9 mouse cellular contexts compared by ENCODE assay signal in the genomic region with DNA sequence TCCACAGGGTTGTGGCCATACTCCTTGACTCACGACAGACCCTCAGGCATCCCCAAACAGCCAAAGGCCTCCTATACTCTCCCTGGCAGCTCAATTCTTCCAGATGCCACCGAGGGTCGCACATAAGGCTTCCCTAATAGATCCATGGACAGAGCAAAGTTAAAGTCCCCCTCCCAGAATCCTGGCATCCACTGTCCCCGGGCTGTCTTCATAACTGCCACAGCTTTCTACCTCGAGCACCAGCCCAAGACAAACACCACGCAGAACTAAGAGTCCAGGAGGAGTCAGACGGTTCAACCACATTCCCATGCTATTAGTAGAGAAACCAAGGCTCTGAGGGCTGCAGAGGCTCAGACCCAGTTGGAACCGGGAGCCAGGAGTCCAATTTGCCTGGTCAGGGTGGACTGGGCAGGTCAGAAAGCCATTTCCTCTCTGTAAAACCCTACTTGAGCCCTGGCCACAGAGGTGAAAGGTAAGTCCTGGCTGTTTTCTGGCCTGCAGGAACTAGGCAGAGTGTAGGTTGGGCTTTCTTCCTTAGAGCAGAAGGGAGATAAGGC. TPM values are rescaled to one million over a fixed set of nuclear protein-coding genes. Genes with fewer than 3 reads are reported as not detected.
DNase-seq lines count a peak whose midpoint lies in the region; ATAC-seq and TF ChIP-seq lines count a peak whose summit lies in the region.
"Had no signal": no experiment of that assay in that cellular context is flagged by ENCODE, and none has a peak within 500 bp of the region (broad histone marks: within the 10 kb centered on the region; RNA-seq: fewer than 3 reads in every experiment).

No protein-coding gene starts in this region.

- H3K27me3 ChIP-seq in kidney, embryonic 16.5 days (ENCODE audit: insufficient read depth, low read length) = no peaks in the 10 kb centered on the region
- H3K27me3 ChIP-seq in limb, embryonic 12.5 days = no peaks in the 10 kb centered on the region

- no peak for TF ChIP-seq CTCF in gastrocnemius, adult 2 months (IDR thresholded peaks at IDR 0.05)

- peak overlapping the region; percentile 81 for H3K27ac ChIP-seq in gastrocnemius, adult 2 months
- H3K27ac ChIP-seq in kidney, embryonic 16.5 days (ENCODE audit: low read length) = peak overlapping the region; percentile 32; the same call in 1 of the 2 replicates
- peak overlapping the region; percentile 67 for H3K27ac ChIP-seq in limb, embryonic 12.5 days
- H3K27ac ChIP-seq: midbrain, embryonic 10.5 days had no signal

- no peaks in the 10 kb centered on the region for H3K9me3 ChIP-seq in kidney, embryonic 16.5 days (ENCODE audit: low read length)
- H3K9me3 ChIP-seq in limb, embryonic 12.5 days = no peaks in the 10 kb centered on the region
- H3K9me3 ChIP-seq: midbrain, embryonic 10.5 days had no signal

- intact Hi-C loops in gastrocnemius, adult 2 months (cut with DNase I) = no loop called here

- 48% methylated on average over 8 of the region's 8 CpGs for WGBS in kidney, embryonic 16.5 days
- WGBS in limb, embryonic 12.5 days = 44% methylated on average over 8 of the region's 8 CpGs

- 0 out of 2 replicates have a peak overlapping the region, but pooled peaks have one; percentile 4 for H3K9ac ChIP-seq in kidney, embryonic 16.5 days (replicated peaks; ENCODE audit: low read length)
- 0 out of 2 replicates have a peak overlapping the region, but pooled peaks have one; percentile 8 for H3K9ac ChIP-seq in limb, embryonic 12.5 days (replicated peaks)

- peaks cover 7% of the 10 kb centered on the region; the same call in 1 of the 2 replicates for H3K36me3 ChIP-seq in kidney, embryonic 16.5 days (ENCODE audit: insufficient read depth, low read length)
- H3K36me3 ChIP-seq in limb, embryonic 12.5 days = peaks cover 10% of the 10 kb centered on the region
- H3K36me3 ChIP-seq: midbrain, embryonic 10.5 days had no signal

- H3K4me2 ChIP-seq in kidney, embryonic 16.5 days (replicated peaks; ENCODE audit: low read depth, low read length) = no peak overlapping the region
- no peak overlapping the region for H3K4me2 ChIP-seq in limb, embryonic 12.5 days

- ATAC-seq in kidney, embryonic 16.5 days (ENCODE audit: low FRiP score, low TSS enrichment) = no peak
- no peak for ATAC-seq in limb, embryonic 12.5 days (ENCODE audit: insufficient number of reproducible peaks, insufficient read depth, low FRiP score, low TSS enrichment, low read depth)
- no peak for ATAC-seq in erythroblast, adult 5-6 weeks (replicated peaks; ENCODE audit: low FRiP score, poor library complexity, severe bottlenecking)

- H3K4me1 ChIP-seq in kidney, embryonic 16.5 days (ENCODE audit: insufficient read depth, low read length) = peaks cover 44% of the 10 kb centered on the region
- peaks cover 61% of the 10 kb centered on the region for H3K4me1 ChIP-seq in limb, embryonic 12.5 days (replicated peaks)

- peak overlapping the region; percentile 58 for H3K4me3 ChIP-seq in gastrocnemius, adult 2 months
- no peak overlapping the region for H3K4me3 ChIP-seq in kidney, embryonic 16.5 days (ENCODE audit: low read length)
- H3K4me3 ChIP-seq in limb, embryonic 12.5 days (replicated peaks) = no peak overlapping the region
- H3K4me3 ChIP-seq: midbrain, embryonic 10.5 days had no signal

- peak; percentile 26 for DNase-seq in gastrocnemius, adult 2 months
- DNase-seq in gastrocnemius, postnatal 25 days = no peak
- DNase-seq in kidney, postnatal 25 days = no peak
- DNase-seq in adipocyte (ENCODE audit: low spot score) = peak; percentile 69
- DNase-seq in layer of hippocampus, adult 18-20 months (ENCODE audit: low spot score in 2 of 2) = no peak

RNA-seq across cellular contexts. Expression of a gene that starts 8.8 kb away (rescaled TPM):
- 10 to 100 TPM; 40.6 to 59.3 TPM for total RNA-seq in gastrocnemius, adult 2 months (2021)
- total RNA-seq in gastrocnemius, postnatal 25 days (2021) = 10 to 100 TPM; 41.5 to 45.0 TPM
- polyA plus RNA-seq in kidney, embryonic 16.5 days (2015; fragmentation: Nextera tagmentation; extraction: Ambion mirVana) = 12.2 and 17.3 TPM in 2 replicates
- polyA plus RNA-seq in limb, embryonic 12.5 days (2016; fragmentation: Nextera tagmentation; extraction: Ambion mirVana) = 28.6 and 32.6 TPM in 2 replicates
- 10 to 100 TPM; 61.8 to 65.7 TPM for total RNA-seq in layer of hippocampus, adult 18-20 months (2021)
- total RNA-seq in erythroblast, adult 5-6 weeks (2015; ENCODE audit: low replicate concordance) = 2.7 TPM in 1 of 2 replicates, not detected in the other
- 0.94 and 0.98 TPM in 2 replicates for total RNA-seq in erythroblast, adult 5-6 weeks (2017; ENCODE audit: low replicate concordance)

Comparison
In these comparisons a context has a peak if more than half of its experiments do, and no peak if none do; other contexts are left out.
1. DNase-seq: peak in gastrocnemius, adult 2 months (single experiment) and adipocyte (single experiment); none in gastrocnemius, postnatal 25 days (single experiment), kidney, postnatal 25 days (0 of 2) and layer of hippocampus, adult 18-20 months (0 of 2).
2. RNA of a gene that starts 8.8 kb away (total RNA-seq): 61.8 to 65.7 TPM in layer of hippocampus, adult 18-20 months, 40.6 to 59.3 TPM in gastrocnemius, adult 2 months and 41.5 to 45.0 TPM in gastrocnemius, postnatal 25 days; 0.94 to 2.7 TPM in erythroblast, adult 5-6 weeks; every median in the first group is over 10 times any median in the second.
3. Peak in every context shown above with its lines, with median percentiles within 50 percentile points of each other: H3K27ac ChIP-seq.